Mouse (Mus musculus) ES-E14 (cell line): Measurements from ENCODE around the gene Rps12.

Experiments
- CHD2 ChIP-seq: IDR thresholded peaks from 2 replicates; pipeline ENCODE4 v1.6.1; 2014; ENCODE audit warnings: mild to moderate bottlenecking, low read depth, low read length, inconsistent platforms
- MAFK ChIP-seq: IDR thresholded peaks from 2 replicates; pipeline ENCODE4 v1.6.1; 2014; ENCODE audit warnings: mild to moderate bottlenecking, low read depth, low read length, inconsistent platforms; ENCODE audit not compliant: insufficient read depth
- ZC3H11A ChIP-seq: IDR thresholded peaks from 2 replicates; pipeline ENCODE4 v1.6.1; 2012; ENCODE audit warnings: low read depth, mild to moderate bottlenecking, inconsistent platforms, low read length, borderline replicate concordance
- ZNF384 ChIP-seq: IDR thresholded peaks from 2 replicates; pipeline ENCODE4 v1.6.1; 2012; ENCODE audit warnings: low read depth, low read length, inconsistent platforms

GRCm38 (mm10) chr10:23777288-23777945 is 9.7 kb downstream of the Rps12 start:
- no peak for TF ChIP-seq MAFK
- no peak for TF ChIP-seq CHD2
- no peak for TF ChIP-seq ZC3H11A
- no peak for TF ChIP-seq ZNF384
